Mouse (Mus musculus): Measurements from ENCODE around the gene St8sia1. TPM values are rescaled to one million over a fixed set of nuclear protein-coding genes. Genes with fewer than 3 reads are reported as not detected.
A peak's percentile ranks its signal among the peaks of the same experiment; 100 is the strongest.

St8sia1 gene
- total RNA-seq, 1 experiment from 2014 or later: 1.9 TPM

- no peak for ATAC-seq (ENCODE audit: extremely low read depth, insufficient number of reproducible peaks, low FRiP score, poor library complexity, severe bottlenecking)
Measured at GRCm38 (mm10) chr6:142780574-142781033, 183.6 kb downstream of the St8sia1 start.

- ATAC-seq (ENCODE audit: extremely low read depth, insufficient number of reproducible peaks, low FRiP score, poor library complexity, severe bottlenecking): 0 out of 2 replicates have a peak, but pooled peaks have one; percentile 30
Measured at GRCm38 (mm10) chr6:142779812-142780573, 184.3 kb downstream of the St8sia1 start.

GRCm38 (mm10) chr6:142779045-142779811 is 185.0 kb downstream of the St8sia1 start:
- peak; percentile 48; the same call in 1 of the 2 replicates for ATAC-seq (ENCODE audit: extremely low read depth, insufficient number of reproducible peaks, low FRiP score, poor library complexity, severe bottlenecking)

- ATAC-seq (ENCODE audit: extremely low read depth, insufficient number of reproducible peaks, low FRiP score, poor library complexity, severe bottlenecking): no peak
Measured at GRCm38 (mm10) chr6:142776935-142777334, 187.3 kb downstream of the St8sia1 start.

GRCm38 (mm10) chr6:142773566-142773965 is 190.7 kb downstream of the St8sia1 start:
- ATAC-seq (ENCODE audit: extremely low read depth, insufficient number of reproducible peaks, low FRiP score, poor library complexity, severe bottlenecking): no peak

- ATAC-seq (ENCODE audit: extremely low read depth, insufficient number of reproducible peaks, low FRiP score, poor library complexity, severe bottlenecking): no peak
Measured at GRCm38 (mm10) chr6:142771643-142772042, 192.6 kb downstream of the St8sia1 start.

Other genes with a start within 250 kb of the St8sia1 start
- gene Cmas, start 207.8 kb downstream of the St8sia1 start, total RNA-seq (2017): 38.9 and 42.4 TPM in 2 replicates
- gene Sult6b2, start 159.9 kb downstream of the St8sia1 start, total RNA-seq (2017): not detected in 2 replicates
- 40.3 and 43.1 TPM in 2 replicates for gene C2cd5, start 135.7 kb upstream of the St8sia1 start, total RNA-seq (2017)
- 199 and 208 TPM in 2 replicates for gene Etnk1, start 202.8 kb upstream of the St8sia1 start, total RNA-seq (2017)

Measured in neutrophil, adult 5-6 weeks (primary cell).